Mouse (Mus musculus): ENCODE data around the gene Oma1.

Oma1 gene

GRCm38 (mm10) chr4:103358941-103359448, 45.4 kb downstream of the Oma1 start:
- no peak for DNase-seq

- no peak for DNase-seq
Measured at GRCm38 (mm10) chr4:103382171-103382570, 68.6 kb downstream of the Oma1 start.

GRCm38 (mm10) chr4:103385031-103385430, 71.4 kb downstream of the Oma1 start:
- DNase-seq, result no peak

DNA sequence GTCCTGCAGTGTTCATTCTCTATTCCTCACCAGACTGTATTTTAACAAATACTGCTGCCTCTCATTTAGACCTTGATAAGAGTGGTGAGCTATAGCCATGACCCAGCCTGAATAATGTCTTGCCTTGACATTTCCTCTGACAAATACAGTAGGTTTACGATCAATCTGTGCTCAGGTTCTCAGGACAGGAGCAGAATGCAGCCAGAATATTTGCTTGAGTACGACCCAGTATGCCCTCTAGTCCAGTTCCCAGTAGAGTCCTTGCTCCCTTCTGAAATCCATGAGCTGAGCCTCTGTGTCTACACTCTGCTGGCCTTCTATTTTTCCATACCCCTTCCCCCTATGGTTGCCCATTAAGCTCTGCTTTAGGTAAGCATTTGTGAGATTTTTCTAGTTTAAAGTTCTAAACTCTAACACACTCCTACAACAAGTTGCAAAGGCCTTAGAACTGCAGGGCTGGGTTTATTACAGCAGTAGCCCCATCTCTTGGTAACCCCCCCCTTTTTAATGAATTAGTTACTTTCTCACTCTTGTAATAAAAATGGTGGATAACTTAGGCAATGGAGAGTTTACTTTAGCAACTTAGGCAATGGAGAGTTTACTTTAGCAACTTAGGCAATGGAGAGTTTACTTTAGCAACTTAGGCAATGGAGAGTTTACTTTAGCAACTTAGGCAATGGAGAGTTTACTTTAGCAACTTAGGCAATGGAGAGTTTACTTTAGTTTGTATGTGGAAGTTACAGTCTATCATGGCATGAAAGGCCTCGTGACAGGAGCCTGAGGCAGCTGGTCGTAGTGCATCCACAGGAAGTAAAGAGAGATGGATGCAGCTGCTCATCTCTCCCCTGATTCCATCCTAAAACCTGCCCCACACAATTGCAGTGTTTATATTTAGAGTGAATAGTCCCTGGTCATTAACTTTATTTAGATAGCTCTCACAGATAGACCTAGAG, 72.5 kb downstream of the Oma1 start:
- no peak for DNase-seq

- no peak for DNase-seq
Measured at GRCm38 (mm10) chr4:103387292-103387691, 73.7 kb downstream of the Oma1 start.

DNA sequence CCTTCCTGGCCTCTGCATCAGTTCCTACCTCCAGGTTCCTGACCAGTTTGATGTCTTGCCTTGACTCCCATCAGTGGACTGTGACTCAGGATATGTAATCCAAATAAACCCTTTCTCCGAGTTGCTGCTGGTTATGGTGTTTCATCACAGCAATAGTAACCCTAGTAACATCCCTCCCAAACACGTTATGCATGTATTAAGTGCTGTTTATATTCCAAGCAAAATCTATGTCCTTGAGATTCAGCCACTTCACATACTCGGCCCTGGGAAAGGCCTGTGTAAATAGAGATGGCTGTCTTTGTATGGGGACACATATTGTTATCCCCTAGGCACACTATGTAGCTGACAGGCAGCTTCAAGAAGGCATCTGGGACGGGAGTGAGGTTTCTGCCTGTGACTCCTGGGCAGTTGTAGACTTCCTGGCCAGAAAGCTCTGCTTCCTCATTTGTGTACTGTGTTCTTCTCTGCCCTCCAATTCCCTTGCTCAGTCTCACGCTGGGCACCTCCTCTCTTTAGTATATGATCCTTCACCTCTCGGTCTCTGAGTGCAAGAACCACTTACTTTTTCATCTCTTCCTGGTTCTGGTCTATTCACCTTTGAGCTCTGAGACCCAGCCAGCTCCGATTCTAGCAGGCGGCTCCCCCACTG, 75.0 kb downstream of the Oma1 start:
- DNase-seq, result no peak

DNA sequence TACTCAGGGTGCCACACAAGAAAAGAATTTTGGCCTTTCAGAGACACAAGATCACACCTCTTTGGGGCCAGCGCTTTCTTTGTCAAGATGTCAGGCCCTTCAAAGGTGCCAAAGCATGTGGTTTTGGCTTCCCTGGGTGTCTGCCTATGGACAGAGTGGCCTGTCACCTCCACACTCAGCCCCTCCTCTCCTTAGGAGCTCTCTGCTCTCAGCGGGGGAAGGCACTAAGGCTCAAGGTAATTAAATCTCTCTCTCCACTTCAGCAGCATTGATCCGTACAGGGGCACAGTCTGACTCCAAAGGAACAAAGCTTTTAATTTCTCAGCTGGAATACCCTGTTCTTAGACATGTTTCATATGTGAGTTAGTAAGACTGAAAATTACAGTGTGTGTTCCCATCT, 76.0 kb downstream of the Oma1 start:
- DNase-seq, result no peak

GRCm38 (mm10) chr4:103390499-103390898, 76.9 kb downstream of the Oma1 start:
- no peak for DNase-seq

DNA sequence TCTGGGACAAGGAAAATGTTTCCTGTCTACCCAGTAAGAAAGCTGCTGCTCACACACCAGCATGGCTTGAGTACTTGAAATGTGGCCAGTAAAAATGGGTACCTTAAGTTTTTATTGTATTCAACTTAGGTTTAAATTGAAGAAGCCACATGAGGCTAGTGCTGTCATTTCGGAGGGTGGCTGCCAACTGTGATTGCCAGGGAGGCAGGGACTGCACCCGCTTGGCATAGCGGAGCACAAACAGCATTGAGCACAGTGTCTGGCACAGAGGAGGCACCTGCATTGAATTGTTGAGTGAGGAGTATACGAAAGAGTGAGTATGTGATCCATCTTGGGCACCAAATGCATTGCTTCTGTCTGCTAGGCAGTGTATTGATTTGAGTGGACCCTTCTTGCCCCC, 81.5 kb downstream of the Oma1 start:
- DNase-seq, result no peak

DNA sequence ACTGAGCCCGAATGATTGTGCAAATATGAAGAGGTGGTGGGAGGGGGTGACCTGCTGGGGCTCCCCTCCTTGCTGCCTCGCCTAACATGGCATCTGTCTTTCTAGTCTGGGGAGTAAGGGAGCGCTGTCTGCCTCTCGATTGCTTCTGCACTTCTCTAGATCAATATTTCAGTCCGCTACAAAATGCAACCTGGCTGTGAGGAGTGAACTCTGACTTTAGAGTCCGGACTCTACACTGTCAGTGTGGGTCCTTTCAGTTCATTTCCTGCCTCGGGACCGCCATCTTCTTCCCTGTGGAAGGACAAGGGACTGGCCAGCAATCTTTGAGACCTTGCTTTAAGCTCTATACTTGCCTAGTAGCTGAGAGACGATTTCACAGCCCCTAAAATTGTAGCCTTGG, 82.3 kb downstream of the Oma1 start:
- DNase-seq, result no peak

DNA sequence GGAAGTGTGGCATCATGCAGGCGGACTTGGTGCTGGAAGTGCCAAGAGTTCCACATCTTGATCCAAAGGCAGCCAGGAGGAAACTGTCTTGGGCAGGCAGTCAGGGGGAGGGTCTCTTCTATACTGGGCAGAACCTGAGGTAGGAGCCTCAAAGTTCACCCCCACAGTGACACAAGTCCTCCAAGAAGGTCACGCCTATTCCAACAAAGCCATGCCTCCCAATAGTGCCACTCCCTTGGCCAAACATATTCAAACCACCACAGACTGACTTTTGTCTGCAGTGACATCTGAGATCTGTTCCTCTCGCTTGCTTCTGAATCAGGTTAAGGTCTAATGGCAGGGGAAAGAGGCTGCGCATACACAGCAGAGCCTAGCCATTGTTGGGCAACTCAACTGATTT, 83.3 kb downstream of the Oma1 start:
- DNase-seq, result no peak

DNA sequence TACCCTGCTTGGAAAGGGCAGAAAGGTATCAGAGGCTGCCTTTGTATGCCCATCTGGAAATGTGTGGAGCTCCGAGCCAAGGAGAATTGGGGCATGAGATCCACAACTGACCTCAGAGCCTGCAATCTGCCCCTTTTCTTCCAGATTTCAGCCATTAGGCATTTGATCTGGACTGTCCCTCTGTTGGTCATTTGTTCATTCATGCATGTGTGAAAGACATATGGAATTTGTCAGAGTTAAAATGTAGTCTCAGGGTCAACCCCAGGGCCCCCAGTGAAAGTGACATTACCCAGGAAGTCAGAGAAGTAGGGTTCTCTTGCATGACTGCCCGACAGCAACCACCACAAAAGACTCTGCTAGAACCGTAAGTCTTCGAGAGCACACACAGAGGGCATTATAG, 89.0 kb downstream of the Oma1 start:
- DNase-seq, result peak; percentile 7

GRCm38 (mm10) chr4:103405321-103405720, 91.7 kb downstream of the Oma1 start:
- no peak for DNase-seq

DNA sequence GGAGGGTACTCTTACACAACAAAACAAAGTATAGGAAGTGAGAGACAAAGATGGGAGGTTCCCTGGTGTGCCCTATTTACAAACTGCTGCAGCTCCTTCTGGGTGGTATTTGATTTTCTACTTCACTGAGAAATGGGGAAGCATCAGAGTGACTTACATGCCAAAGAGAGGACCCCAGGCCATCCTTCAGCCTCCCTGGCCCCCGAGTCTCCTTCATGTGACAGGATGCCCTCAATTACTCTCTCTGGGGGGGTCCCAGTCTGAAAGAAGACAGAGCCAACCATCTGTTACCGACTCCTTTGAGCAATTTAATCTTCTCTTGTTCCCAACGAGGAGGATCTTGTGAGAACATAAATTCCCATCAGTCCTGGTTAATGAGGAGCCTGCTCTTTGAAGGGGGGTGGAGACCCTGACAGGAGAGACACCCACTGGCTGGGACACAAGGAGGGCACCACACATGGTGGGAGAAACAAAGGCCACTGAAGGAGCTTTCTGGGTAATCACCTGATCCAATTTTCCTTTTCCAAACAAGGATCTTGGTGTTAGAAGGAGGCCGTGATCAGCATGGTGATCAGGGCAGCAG, 96.7 kb downstream of the Oma1 start:
- no peak for DNase-seq
